Mouse (Mus musculus): Measurements from ENCODE around the gene Bhlhe23. TPM values are rescaled to one million over a fixed set of nuclear protein-coding genes. Genes with fewer than 3 reads are reported as not detected.

Gene Bhlhe23
- total RNA-seq, 2 experiments from 2014 or later: 0.16 TPM; not detected in 1

DNA sequence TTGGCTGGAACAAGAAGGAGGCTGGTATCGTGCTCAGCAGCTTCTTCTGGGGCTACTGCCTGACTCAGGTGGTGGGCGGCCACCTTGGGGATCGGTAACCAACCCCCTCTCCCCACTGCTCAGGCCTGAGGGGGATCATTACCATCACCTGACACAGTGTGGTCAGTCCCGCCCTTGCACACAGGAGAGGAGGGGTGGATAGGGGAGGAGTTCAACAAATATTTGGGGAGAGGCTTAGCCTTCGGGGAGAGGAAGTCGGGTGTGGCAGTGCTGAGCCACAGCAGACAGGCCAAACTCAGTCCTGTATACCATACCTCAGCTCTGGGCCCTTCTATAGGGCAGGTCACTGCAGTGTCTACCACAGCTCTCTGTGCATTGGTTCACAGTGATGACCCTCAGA is 44.7 kb downstream of the Bhlhe23 start:
- DNase-seq (ENCODE audit: low spot score in 2 of 2): no peak

GRCm38 (mm10) chr2:180731036-180731435 is 45.7 kb downstream of the Bhlhe23 start:
- intact Hi-C loops (cut with DNase I): no loop called here
- no peak for DNase-seq (ENCODE audit: low spot score in 2 of 2)

More for the DNA sequence above, 44.7 kb downstream of the Bhlhe23 start:
- intact Hi-C loops (cut with DNase I): no loop called here

DNA sequence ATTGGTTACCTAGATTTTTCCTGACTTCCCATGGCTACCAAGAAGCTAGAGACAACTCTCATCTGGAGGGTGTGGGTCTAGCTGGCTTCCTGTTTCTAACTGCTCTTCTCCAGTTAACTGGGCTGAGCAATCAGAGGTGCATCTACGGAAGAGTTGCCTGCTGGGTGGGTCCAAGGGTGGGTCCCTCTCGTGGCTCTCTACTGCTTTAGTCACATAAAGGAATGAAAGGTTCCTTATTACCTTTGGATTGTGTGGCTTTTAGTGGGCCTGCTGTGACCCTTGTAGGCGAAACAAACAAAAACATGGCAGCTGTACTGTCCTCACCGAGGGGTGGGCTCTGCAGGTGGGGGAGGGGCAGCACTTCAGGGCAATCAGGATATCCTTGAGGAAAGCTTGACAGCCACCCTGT is 49.1 kb downstream of the Bhlhe23 start:
- no peak for DNase-seq (ENCODE audit: low spot score in 2 of 2)
- intact Hi-C loops (cut with DNase I): no loop called here

- DNase-seq (ENCODE audit: low spot score in 2 of 2): no peak
- intact Hi-C loops (cut with DNase I): no loop called here
Observed at GRCm38 (mm10) chr2:180726658-180727442, 49.9 kb downstream of the Bhlhe23 start.

DNA sequence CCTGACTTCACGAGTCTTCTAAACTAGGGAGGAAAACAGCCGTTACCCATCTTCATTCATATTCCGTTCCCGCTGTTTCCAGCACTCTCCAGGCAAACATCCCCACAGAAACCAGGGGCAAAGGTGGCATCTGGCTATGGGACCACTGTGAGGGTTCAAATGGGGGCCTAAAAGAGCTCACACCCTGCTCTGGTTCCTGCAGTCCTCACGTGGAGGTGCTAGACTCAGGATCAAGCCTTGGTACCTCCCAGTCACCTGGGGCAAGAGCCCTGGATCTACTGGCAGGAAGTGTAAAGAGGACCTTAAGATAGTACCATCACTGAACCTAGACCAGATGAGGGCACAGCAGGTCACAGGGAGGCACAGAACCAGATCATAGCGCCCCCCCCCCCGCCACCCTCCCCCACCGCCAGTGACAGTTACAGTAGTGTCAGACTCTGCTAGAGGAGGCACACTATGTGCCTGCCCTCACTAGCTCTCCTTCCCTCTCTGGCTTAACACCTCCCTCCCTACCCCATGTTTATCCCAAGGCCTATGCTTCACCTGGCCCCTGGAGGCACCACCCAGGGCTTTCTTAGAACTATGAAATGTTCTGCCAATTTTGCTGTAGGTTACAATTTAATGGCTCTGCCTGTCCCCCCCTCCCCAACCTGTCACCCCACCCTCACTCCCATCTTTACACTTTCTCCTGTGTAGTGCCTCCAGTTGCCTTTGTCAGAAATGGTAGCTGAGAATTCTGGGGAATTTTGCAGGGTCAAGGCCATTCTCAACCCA is 50.7 kb downstream of the Bhlhe23 start:
- intact Hi-C loops (cut with DNase I): no loop called here
- no peak for DNase-seq (ENCODE audit: low spot score in 2 of 2)

- no peak for DNase-seq (ENCODE audit: low spot score in 2 of 2)
- intact Hi-C loops (cut with DNase I): no loop called here
Observed at GRCm38 (mm10) chr2:180725414-180725778, 51.3 kb downstream of the Bhlhe23 start.

- no peak for DNase-seq (ENCODE audit: low spot score in 2 of 2)
- intact Hi-C loops (cut with DNase I): no loop called here
Observed at GRCm38 (mm10) chr2:180724585-180725413, 51.9 kb downstream of the Bhlhe23 start, which contains the start of gene Slc17a9. TSS of gene Slc17a9 (plus strand) at chr2:180725263.

Other genes with a start within 250 kb of the Bhlhe23 start
- 10 to 100 TPM; 15.5 to 20.1 TPM for gene Mrgbp, start 195.6 kb downstream of the Bhlhe23 start, total RNA-seq (2021)
- gene Ogfr, start 187.7 kb downstream of the Bhlhe23 start, total RNA-seq (2021): 10 to 100 TPM; 41.6 to 41.8 TPM
- gene Col9a3, start 179.1 kb downstream of the Bhlhe23 start, total RNA-seq (2021): 10 to 100 TPM; 11.0 to 12.7 TPM
- 1 to 10 TPM; 1.5 to 1.7 TPM for gene Tcfl5, start 134.2 kb downstream of the Bhlhe23 start, total RNA-seq (2021)
- gene Dido1, start 66.9 kb downstream of the Bhlhe23 start, total RNA-seq (2021): 10 to 100 TPM; 54.3 to 55.6 TPM
- 10 to 100 TPM; 62.4 to 64.9 TPM for gene Gid8, start 66.8 kb downstream of the Bhlhe23 start, total RNA-seq (2021)
- gene Slc17a9, start 51.6 kb downstream of the Bhlhe23 start, total RNA-seq (2021): under 1 TPM; 0.30 to 0.53 TPM
- 10 to 100 TPM; 60.6 to 62.8 TPM for gene Ythdf1, start 144.0 kb upstream of the Bhlhe23 start, total RNA-seq (2021)
- gene Birc7, start 152.1 kb upstream of the Bhlhe23 start, total RNA-seq (2021): not detected
- 10 to 100 TPM; 36.0 to 37.9 TPM for gene Nkain4, start 177.8 kb upstream of the Bhlhe23 start, total RNA-seq (2021)
- gene Arfgap1, start 190.3 kb upstream of the Bhlhe23 start, total RNA-seq (2021): 100 to 1,000 TPM; 139 to 147 TPM
- 1 to 10 TPM; 1.2 to 2.0 TPM for gene Col20a1, start 209.6 kb upstream of the Bhlhe23 start, total RNA-seq (2021)